Mouse (Mus musculus) heart, embryonic 10.5 days (tissue): ENCODE measurements around the gene Ppm1n. TPM values are rescaled to one million over a fixed set of nuclear protein-coding genes. Genes with fewer than 3 reads are reported as not detected.

Experiments
- DNase-seq: peaks from one replicate; pipeline ENCODE4 v3.0.0-alpha.2; 2017; ENCODE audit warnings: low spot score
- H3K27ac ChIP-seq: fragments of 300-500 bp; sonication (generic); 2 replicates; pipeline ENCODE4 v1.5.1; 2016; ENCODE audit warnings: mild to moderate bottlenecking
- H3K27me3 ChIP-seq: fragments of 300-500 bp; sonication (generic); 2 replicates; pipeline ENCODE4 v1.6.1; 2016; ENCODE audit warnings: mild to moderate bottlenecking; ENCODE audit not compliant: poor library complexity, insufficient read depth, severe bottlenecking
- H3K36me3 ChIP-seq: fragments of 300-500 bp; sonication (generic); 2 replicates; pipeline ENCODE4 v1.6.1; 2016; ENCODE audit warnings: mild to moderate bottlenecking, moderate library complexity
- H3K4me1 ChIP-seq: fragments of 300-500 bp; sonication (generic); 2 replicates; pipeline ENCODE4 v1.6.1; 2016; ENCODE audit warnings: mild to moderate bottlenecking
- H3K4me3 ChIP-seq: fragments of 300-500 bp; sonication (generic); 2 replicates; pipeline ENCODE4 v1.5.1; 2016; ENCODE audit warnings: mild to moderate bottlenecking, moderate library complexity
- H3K9me3 ChIP-seq: fragments of 300-500 bp; sonication (generic); 2 replicates; pipeline ENCODE4 v1.6.1; 2016; ENCODE audit warnings: mild to moderate bottlenecking, moderate library complexity
- WGBS: fragments of 180-500 bp; shearing (Covaris S2); methylation state at CpG from one replicate; pipeline ENCODE4 v1.1.7; 2016; 5-methylcytosine and 5-hydroxymethylcytosine counted together
- polyA plus RNA-seq: library from polyadenylated mRNA; unstranded; fragments of >200 nt; fragmentation: Nextera tagmentation; extraction: Ambion mirVana; gene quantifications from 2 replicates; pipeline ENCODE4 v1.2.1, GENCODE M21; 2016

The Ppm1n gene
- polyA plus RNA-seq, 1 experiment from 2014 or later: 0.13 TPM

DNA sequence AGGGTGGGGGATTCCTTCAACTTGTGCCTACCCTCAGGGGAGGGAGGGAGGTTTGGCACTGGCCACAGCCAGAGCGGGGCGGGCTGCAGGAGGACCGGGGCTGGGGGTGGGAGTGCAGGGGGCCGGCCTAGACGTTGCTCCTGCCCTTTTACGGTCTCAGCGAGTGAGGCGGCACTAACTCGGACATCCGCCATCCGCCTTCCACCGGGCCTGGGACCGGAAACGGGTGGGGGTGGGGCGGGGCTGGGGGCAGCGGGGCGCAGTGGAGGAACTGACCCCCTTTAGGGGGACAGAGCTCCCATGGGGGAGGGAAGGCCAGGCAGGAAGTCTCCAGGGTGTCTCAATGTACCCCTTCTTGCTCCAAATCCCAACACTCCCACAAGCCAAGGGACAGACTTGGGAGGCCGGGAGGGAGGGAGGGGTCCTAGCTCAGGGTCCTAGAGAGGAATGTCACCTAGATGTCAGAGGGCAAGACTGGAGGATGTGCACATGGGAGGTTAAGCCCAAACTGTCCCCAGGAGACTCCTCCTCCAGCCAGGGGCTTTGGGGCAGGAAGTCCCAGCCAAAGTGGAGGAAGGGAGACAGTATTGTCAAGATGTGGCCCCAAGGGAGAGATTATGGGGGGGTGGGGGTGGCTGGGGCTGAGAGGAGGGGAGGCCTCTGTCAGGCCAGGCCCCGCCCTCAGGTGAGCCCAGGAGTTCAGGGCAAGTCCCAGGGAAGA lies 10.0 kb downstream of the Ppm1n start:
- peak; percentile 93 for DNase-seq
- under 1% methylated on average over 19 of the region's 19 CpGs for WGBS
- peaks cover 50% of the 10 kb centered on the region for H3K4me1 ChIP-seq
- no peaks in the 10 kb centered on the region for H3K9me3 ChIP-seq
- H3K27ac ChIP-seq: peak overlapping the region; percentile 98
- peaks cover 26% of the 10 kb centered on the region for H3K36me3 ChIP-seq
- H3K4me3 ChIP-seq: peak overlapping the region; percentile 89
- H3K27me3 ChIP-seq: no peaks in the 10 kb centered on the region

GRCm38 (mm10) chr7:19268993-19269681 lies 10.7 kb downstream of the Ppm1n start:
- no peaks in the 10 kb centered on the region for H3K27me3 ChIP-seq
- no peaks in the 10 kb centered on the region for H3K9me3 ChIP-seq
- H3K36me3 ChIP-seq: peaks cover 33% of the 10 kb centered on the region
- H3K4me3 ChIP-seq: peak overlapping the region; percentile 89
- peaks cover 57% of the 10 kb centered on the region for H3K4me1 ChIP-seq
- no peak for DNase-seq
- peak overlapping the region; percentile 98 for H3K27ac ChIP-seq
- 38% methylated on average over 10 of the region's 10 CpGs for WGBS

DNA sequence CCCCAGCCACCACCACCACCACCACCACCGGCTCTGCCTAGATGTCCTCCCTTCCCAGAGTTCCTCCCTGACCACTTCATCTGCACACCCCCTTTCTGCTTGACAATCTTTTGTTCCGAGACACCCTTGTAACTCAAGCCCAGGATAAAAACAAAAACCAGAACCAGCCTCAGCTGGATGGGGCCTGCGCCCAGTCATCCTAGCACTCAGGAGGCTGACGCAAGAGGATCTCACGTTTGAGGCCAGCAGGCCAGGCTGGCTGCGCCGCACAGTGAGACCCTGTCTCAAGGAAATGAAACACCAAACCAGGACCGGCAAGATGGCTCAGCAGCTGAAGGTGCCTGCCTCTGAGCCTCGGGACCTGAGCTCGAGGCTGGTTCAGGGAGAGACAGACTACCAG lies 12.8 kb downstream of the Ppm1n start:
- Histone ChIP-seq H3K27me3 (no peaks in the 10 kb centered on the region), H3K27ac (peak overlapping the region; percentile 56; the same call in 1 of the 2 replicates), H3K4me3 (peak overlapping the region; percentile 27; the same call in 1 of the 2 replicates), H3K36me3 (peaks cover 54% of the 10 kb centered on the region), H3K9me3 (no peaks in the 10 kb centered on the region), H3K4me1 (peaks cover 57% of the 10 kb centered on the region)
- WGBS: 58% methylated on average over 10 of the region's 10 CpGs
- DNase-seq: no peak

DNA sequence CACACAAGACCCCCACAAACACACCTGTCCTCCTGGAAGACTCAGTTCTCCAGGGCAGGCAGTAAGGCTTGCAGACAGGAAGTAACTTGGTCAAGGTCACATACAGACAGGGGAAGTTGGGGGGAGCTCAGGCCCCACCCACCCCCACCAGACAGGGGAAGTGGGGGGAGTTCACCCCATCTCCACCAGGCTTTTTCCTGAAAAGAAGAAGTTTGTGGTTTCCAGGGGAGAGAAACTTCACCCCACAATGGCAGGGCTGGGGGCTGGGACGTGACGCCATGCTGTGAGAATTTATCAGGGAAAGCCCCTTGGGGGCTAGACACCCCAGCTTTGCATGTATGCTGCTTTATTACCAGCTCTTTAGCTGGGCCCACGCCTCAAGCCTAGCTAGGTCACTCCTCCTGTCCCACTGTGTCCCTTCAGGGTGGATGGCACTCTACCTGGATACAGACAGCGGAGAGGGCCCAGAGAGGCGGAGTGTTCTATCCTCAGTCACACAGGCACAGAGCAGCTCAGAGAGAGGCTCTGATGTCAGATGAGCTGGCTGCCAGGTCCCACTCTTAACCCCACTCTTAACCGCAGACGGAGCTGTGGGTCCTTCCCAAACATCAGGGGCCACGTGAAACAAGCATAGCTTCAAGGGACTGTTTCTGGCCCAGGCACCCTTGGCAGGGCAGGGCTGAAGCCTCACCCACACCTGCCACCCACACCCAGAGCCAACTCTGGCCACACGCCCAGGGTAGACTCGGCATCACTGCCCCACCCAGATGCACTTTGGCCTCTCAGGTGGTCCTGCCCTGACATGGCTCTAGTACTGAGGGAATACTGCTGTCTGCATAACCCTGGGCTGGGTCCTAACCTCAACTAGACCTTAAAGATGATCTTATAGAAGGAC lies 13.7 kb downstream of the Ppm1n start:
- WGBS: 72% methylated on average over 10 of the region's 10 CpGs
- H3K36me3 ChIP-seq: peaks cover 63% of the 10 kb centered on the region
- H3K9me3 ChIP-seq: no peaks in the 10 kb centered on the region
- peak overlapping the region; percentile 56; the same call in 1 of the 2 replicates for H3K27ac ChIP-seq
- no peak for DNase-seq
- H3K4me1 ChIP-seq: peaks cover 57% of the 10 kb centered on the region
- H3K27me3 ChIP-seq: no peaks in the 10 kb centered on the region
- H3K4me3 ChIP-seq: 0 out of 2 replicates have a peak overlapping the region, but pooled peaks have one; percentile 27

GRCm38 (mm10) chr7:19265147-19265546 lies 14.7 kb downstream of the Ppm1n start:
- peak; percentile 76 for DNase-seq
- Histone ChIP-seq H3K27ac (peak overlapping the region; percentile 56), H3K4me3 (peak overlapping the region; percentile 19), H3K36me3 (peaks cover 73% of the 10 kb centered on the region), H3K9me3 (no peaks in the 10 kb centered on the region), H3K27me3 (no peaks in the 10 kb centered on the region), H3K4me1 (peaks cover 57% of the 10 kb centered on the region)
- 27% methylated on average over 7 of the region's 7 CpGs for WGBS

- peaks cover 87% of the 10 kb centered on the region for H3K36me3 ChIP-seq
- H3K27me3 ChIP-seq: no peaks in the 10 kb centered on the region
- H3K27ac ChIP-seq: no peak overlapping the region
- no peak for DNase-seq
- H3K4me3 ChIP-seq: no peak overlapping the region
- WGBS: 86% methylated on average over 3 of the region's 3 CpGs
- peaks cover 9% of the 10 kb centered on the region; the same call in 1 of the 2 replicates for H3K4me1 ChIP-seq
- no peaks in the 10 kb centered on the region; the same call in 1 of the 2 replicates for H3K9me3 ChIP-seq
Measured at GRCm38 (mm10) chr7:19258336-19258735, 21.5 kb downstream of the Ppm1n start.

- WGBS: 36% methylated on average over 11 of the region's 11 CpGs
- H3K36me3 ChIP-seq: peaks cover 79% of the 10 kb centered on the region
- H3K27ac ChIP-seq: no peak overlapping the region
- H3K9me3 ChIP-seq: no peaks in the 10 kb centered on the region; the same call in 1 of the 2 replicates
- no peak overlapping the region for H3K4me3 ChIP-seq
- no peaks in the 10 kb centered on the region for H3K27me3 ChIP-seq
- DNase-seq: peak; percentile 93
- H3K4me1 ChIP-seq: peaks cover 9% of the 10 kb centered on the region; the same call in 1 of the 2 replicates
Measured at GRCm38 (mm10) chr7:19257390-19258022, 22.4 kb downstream of the Ppm1n start.

DNA sequence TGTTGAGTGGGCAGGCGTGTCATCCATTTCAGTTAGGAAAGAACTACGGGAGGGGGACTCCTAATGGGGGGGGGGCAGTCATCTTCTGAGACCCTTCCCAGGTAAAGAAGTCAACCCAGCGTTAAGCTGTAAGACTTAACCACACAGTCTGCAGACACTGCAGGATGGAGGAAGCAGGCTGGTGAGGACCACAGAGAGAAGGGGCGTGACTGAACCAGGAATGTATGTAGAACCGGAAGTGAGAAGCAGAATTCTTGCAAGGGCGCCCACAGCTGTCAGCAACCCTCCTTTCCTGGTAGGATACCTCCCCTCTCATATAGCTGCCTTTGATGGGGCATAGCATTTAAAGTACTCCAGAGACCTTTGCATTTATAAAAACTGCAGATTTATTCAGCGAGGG lies 23.3 kb downstream of the Ppm1n start:
- Histone ChIP-seq H3K9me3 (no peaks in the 10 kb centered on the region; the same call in 1 of the 2 replicates), H3K4me3 (no peak overlapping the region), H3K4me1 (peaks cover 9% of the 10 kb centered on the region; the same call in 1 of the 2 replicates), H3K27ac (no peak overlapping the region), H3K36me3 (peaks cover 70% of the 10 kb centered on the region), H3K27me3 (no peaks in the 10 kb centered on the region)
- no peak for DNase-seq
- 86% methylated on average over 7 of the region's 7 CpGs for WGBS

DNA sequence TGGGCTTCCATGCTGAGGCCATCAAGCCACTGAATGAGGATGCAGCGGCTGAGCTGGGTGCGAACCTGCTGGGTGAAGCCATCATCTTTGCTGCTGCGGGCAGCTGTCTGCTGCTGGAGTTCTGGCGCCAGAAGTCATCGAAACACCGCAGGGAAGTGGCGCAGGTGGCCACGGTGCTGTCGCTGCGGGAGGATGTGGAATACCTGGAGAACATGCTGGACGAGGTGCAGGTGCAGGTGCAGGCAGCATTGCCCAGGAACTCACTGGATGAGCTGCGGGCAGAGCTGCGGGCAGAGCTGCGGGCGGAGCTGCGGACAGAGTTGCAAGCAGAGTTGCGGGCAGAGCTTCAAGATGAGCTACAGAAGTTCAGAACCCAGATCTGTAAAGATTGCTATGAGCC lies 24.5 kb downstream of the Ppm1n start:
- Histone ChIP-seq H3K36me3 (peaks cover 58% of the 10 kb centered on the region), H3K4me3 (0 out of 2 replicates have a peak overlapping the region, but pooled peaks have one; percentile 12), H3K27me3 (no peaks in the 10 kb centered on the region), H3K4me1 (peaks cover 9% of the 10 kb centered on the region; the same call in 1 of the 2 replicates), H3K27ac (no peak overlapping the region), H3K9me3 (no peaks in the 10 kb centered on the region; the same call in 1 of the 2 replicates)
- no peak for DNase-seq
- 84% methylated on average over 17 of the region's 17 CpGs for WGBS

DNA sequence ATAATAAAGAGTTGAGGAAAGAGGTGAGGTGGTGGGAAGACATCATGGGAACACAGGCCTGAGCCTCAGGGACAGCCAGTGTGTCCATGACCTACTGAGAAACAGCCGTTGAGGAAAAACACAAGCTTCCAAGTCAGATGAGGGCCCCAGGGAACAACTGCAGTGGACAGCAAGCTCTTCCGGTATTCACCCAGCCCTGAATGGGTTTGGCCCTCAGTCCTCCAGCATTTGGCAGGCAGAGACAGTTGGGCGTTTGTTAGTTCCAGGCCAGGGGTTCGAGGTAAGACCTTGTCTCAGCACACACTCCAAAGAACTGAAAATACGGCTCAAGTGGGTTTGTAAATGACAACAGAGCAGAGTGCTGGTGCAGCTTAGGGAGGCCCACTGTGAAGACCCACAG lies 26.4 kb downstream of the Ppm1n start:
- H3K4me3 ChIP-seq: no peak overlapping the region
- H3K27ac ChIP-seq: no peak overlapping the region
- DNase-seq: no peak
- no peaks in the 10 kb centered on the region for H3K27me3 ChIP-seq
- WGBS: 58% methylated on average over 5 of the region's 5 CpGs
- peaks cover 41% of the 10 kb centered on the region for H3K36me3 ChIP-seq
- no peaks in the 10 kb centered on the region; the same call in 1 of the 2 replicates for H3K9me3 ChIP-seq
- H3K4me1 ChIP-seq: peaks cover 9% of the 10 kb centered on the region; the same call in 1 of the 2 replicates

DNA sequence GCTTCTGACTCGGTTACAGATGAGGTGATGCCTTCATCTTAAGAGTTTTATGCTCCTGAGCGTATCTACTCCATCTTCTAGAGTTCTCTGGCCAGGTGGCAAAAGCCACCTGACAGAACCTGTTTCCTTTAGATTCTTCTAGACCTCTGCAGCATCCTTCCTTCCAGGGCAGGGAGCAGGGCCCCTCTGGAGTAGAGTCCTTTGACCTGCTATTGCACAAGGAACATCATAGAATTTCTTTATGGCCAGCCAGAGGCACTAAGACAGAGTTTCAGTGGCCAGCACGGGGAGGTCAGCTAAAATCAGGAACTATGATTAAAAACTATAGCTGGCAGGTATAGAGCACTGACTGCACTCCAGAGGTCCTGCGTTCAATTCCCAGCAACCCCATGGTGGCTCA lies 27.8 kb downstream of the Ppm1n start:
- Histone ChIP-seq H3K36me3 (peaks cover 35% of the 10 kb centered on the region), H3K4me3 (no peak overlapping the region), H3K27ac (no peak overlapping the region), H3K27me3 (no peaks in the 10 kb centered on the region), H3K4me1 (0 out of 2 replicates have a peak, but pooled peaks cover 2% of the 10 kb centered on the region), H3K9me3 (no peaks in the 10 kb centered on the region; the same call in 1 of the 2 replicates)
- no peak for DNase-seq
- 86% methylated on average over 4 of the region's 4 CpGs for WGBS

GRCm38 (mm10) chr7:19247511-19247910 lies 32.4 kb downstream of the Ppm1n start:
- peak overlapping the region; percentile 4; the same call in 1 of the 2 replicates for H3K27ac ChIP-seq
- no peaks in the 10 kb centered on the region for H3K27me3 ChIP-seq
- H3K4me3 ChIP-seq: no peak overlapping the region
- no peaks in the 10 kb centered on the region; the same call in 1 of the 2 replicates for H3K4me1 ChIP-seq
- no peaks in the 10 kb centered on the region for H3K9me3 ChIP-seq
- WGBS: 90% methylated on average over 2 of the region's 2 CpGs
- peak; percentile 73 for DNase-seq
- peaks cover 39% of the 10 kb centered on the region for H3K36me3 ChIP-seq
